Mouse (Mus musculus) bone marrow, adult 2 months (tissue): ENCODE measurements around the gene C1ql2.

ENCODE experiments used
- CTCF ChIP-seq: fragments of 200-500 bp; IDR thresholded peaks from 2 replicates; pipeline ENCODE4 v1.5.1; 2011; ENCODE audit warnings: low read length, control low read depth; ENCODE audit not compliant: control insufficient read depth, insufficient read depth
- POLR2A ChIP-seq: fragments of 200-500 bp; IDR thresholded peaks from 2 replicates; pipeline ENCODE4 v1.6.1; 2011; ENCODE audit warnings: low read depth, mild to moderate bottlenecking, control low read depth, low read length, borderline replicate concordance; ENCODE audit not compliant: control insufficient read depth

DNA sequence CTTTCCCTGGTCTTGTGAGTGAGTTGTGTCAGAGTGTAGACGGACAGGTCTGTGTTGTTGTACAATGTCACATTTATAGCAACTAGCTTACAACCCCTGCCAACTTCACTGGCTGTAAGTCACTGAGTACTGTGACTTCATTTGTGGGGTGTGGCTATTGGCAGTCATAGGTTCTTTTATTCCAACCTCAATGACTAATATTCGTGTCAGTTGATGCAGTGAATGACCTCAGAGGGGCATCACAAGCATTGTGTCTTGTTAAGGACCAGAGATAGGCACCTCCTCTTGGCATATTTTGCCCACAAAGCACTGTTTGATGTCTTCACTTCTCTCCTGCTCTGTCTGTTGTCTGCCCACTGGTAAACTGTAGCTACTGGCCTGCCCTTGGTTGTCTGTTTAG, 34.6 kb upstream of the C1ql2 start:
- TF ChIP-seq POLR2A = no peak
- no peak for TF ChIP-seq CTCF
